Mouse (Mus musculus): Measurements from ENCODE around the gene Skida1.

The Skida1 gene

DNA sequence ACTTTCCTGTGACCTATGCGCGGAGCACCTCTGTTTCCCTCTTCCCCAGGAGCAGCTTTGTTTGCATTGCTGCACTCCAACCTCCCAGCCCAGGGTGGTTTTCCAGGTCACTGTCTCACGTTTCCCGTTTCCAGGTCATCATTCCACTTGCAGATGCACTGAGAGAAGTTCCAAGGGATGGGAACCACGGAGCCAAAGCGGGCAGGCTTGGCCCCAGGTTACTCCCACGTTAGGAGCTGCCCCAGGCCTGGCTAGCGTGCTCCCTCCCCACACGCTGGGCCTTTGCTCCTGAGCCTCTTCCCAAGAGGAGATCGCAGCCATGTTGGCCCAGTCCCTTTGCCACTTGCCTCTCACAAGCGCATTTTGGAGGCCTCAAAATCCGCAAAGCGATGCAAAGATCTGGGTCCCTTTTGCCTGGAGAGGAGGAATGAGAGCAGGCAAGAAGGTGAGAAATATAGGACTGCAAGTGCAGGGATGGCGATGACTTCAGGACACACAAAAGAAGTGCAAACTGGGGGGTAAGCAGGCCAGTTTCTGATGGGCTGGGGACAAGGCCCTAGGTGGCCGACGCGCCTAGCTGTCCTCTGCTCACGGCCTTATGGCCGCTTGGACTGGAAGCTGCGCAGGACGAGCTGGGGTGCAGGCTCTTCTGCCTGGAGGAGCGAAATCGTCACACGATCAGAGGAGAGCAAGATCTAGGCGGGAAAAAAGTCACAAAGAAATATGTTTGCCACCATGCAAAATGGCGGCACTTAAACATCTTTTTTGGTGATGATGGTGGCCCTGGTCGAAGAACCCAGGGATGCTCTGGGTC is 8.3 kb downstream of the Skida1 start:
- no peak for DNase-seq (ENCODE audit: extremely low read depth, insufficient read length, low spot score)

DNA sequence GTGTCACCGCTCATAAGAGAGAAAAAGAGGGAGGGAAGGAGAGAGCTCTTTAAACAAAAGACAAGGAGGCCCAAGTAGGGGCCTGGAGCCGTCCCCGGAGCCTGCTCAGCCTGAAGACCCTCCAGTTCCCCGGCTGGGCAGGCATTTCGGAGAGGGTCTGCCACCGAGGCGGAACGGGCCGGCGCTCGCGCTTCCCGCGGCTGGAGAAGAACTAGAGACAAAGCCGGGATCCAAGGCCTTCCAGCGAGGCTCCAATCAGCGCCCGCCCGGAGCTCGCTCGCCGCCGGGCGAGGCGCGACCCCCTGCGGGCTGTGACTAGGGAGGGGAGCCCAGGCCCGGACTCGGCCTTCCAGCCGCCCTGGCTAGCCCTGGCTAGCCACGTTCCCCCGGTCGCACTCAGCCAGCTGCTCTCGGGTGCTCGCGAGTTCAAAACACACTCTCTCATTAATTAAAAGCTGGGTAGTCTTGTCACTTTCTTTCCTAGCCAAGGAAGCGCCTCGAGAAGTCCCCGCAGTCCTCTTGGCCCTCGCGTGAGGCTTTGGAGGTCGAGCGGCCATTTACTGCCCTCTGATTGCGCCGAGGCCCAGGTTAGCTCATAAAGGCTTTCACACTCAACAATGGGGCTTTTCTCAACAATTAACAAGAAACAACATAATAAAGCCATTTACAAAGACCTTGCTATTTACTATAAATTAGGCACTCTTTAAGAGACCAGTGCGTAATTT is 9.1 kb downstream of the Skida1 start:
- no peak for DNase-seq (ENCODE audit: extremely low read depth, insufficient read length, low spot score)

DNA sequence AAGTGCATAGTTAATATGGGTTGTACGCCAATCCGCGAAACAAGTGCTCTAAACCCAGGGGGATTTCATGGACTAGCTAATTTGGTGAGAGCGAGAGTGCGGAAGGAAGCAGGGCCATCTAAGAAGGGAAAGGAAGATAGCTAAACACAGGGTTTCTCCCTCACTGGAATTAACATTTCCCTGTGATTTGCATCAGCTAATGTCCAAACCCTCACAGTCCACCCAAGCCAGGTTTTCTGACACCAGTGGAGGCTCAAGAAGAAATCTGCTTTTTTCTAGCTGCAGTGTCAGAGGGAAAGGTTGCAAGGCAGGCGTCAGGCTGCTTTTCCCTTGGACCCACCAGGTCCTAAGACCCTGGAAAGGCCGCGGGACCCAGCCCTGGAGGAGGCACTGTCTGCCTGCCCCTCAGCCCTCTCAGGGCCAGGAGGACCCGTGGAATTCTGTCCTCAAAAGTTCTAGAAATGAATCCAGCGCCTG is 9.9 kb downstream of the Skida1 start:
- DNase-seq (ENCODE audit: extremely low read depth, insufficient read length, low spot score): no peak

DNA sequence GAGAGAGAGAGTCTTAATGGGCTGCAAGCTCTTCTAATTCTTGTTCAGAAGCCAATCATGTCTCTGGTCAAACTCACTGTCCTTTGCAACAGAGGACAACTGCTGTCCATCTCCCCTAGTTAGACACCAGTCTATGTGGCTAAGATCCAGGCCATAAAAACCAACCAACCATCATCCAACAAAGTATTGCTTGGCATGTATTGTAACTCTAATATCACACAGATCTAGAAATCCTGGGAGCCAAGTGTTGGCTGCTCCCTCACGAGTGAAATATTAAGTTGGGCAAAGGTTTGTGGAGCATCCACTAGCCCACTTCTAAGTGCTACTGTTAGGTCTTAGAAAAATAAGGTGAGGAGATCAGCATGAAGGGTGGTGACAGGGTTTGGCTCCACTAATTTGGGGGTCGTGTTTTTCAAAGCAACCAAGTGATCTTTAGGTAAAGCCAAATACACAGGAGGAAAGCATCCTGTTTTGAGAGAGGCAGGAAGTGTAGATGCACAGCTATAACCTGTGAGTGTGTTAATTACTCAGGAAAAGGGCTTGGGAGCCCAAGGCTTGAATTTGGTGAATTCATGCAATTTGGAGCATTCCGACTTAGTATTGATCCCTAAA is 10.6 kb downstream of the Skida1 start:
- no peak for DNase-seq (ENCODE audit: extremely low read depth, insufficient read length, low spot score)

DNA sequence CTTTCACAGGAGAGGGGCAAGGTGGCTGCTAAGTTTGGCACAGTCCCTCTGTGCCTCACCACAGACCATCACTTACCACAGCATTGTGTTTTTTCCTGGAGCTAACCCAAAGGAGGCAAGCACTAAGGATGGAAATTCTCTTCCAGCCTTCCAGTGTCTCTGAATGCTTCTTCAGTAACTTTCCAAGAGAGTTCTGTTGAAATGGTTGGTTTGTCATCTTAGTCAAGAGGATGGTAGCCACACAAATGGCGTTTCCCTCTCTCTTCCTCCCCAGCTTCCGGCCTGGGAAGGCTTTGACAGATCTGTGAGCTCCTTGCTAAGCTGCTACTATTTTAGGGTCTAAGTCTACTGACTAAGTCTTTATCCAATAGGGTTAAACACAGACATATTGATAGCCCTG is 11.4 kb downstream of the Skida1 start, which contains the start of gene A930004D18Rik:
A930004D18Rik (minus strand) TSS at position 247 of the 400 bp plus-strand sequence.
- no peak for DNase-seq (ENCODE audit: extremely low read depth, insufficient read length, low spot score)

DNA sequence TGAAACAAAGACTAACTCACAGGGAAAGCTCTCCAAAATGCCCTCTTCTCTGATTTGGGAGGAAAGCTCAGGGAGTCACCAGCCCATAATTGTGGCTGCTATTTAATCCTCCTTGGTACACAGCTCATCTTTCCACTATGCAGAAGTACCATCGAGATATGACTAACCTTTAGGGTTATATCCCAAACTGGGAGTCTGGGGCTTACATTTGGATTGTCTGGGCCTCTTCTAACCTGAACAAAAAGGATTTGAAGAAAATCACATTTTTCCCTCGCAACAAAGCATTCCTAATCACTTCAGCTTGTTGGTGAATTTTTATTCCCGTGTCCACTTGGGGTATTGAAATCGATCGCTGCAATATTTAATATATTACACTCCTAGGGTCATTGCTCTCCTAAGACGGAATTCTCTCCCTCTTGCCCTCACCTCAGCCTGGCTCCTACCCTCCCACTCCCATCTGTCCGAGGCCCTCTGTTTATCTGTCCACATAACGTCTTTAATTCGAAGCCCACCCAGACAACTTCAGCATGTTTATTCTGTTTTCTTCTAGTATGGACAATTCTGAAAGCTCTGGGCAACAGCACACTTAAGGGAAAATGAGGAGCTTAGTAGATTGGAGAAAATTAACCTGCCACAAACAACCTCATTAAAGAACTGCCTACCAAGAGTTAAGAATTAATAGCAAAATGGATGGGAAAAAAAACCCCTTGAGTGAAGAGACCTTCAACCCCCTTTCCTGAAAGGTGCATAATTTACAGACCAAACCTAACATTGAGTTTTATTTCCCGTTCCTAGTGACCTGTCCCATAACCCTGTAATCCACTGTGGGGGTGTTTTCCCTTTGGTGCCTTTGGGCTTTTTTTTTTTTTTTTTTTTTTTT is 14.2 kb downstream of the Skida1 start:
- no peak for DNase-seq (ENCODE audit: extremely low read depth, insufficient read length, low spot score)

DNA sequence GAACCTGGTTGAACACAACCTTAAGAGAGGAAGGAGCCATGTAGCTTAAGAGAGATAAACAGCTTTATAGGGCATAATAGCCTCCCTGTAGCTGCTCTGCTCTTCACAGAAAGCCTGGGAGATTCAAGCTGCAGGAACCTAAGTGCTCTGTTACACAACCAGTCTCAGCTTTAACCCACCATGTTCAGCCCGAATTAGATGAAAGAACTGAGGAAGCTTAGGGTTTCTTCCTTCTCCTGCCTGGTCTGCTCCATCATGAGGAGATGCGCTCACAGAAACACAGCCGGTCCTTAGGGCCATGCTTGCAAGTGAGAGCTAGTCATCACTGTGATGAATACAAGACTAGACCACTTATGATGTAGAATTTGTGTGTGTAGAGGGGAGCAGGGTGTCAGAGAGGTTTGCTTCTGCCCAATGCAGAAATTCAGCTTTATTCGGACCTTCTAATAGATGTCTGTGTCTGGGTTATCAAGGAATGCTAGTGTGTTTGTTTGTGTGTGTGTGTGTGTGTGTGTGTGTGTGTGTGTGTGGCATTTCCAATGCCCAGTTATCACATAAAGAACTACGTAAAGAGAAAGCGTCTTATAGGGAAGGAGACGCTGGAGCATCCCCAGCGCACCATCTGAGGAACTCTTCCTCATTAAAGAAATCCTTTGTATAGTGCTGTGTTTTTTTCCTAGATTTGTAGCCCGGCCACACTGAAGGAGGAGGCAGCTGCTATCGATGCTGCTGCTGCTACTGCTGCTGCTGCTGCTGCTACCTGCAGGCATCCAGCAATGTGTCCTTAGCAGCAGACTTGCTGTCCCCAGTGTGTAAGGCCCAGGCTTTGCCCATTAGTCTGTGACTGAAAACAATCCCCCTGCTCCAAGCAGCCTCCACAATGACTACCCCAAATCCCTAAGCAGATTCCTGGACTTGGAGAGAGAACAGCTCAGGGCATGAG is 15.4 kb downstream of the Skida1 start:
- no peak for DNase-seq (ENCODE audit: extremely low read depth, insufficient read length, low spot score)

DNA sequence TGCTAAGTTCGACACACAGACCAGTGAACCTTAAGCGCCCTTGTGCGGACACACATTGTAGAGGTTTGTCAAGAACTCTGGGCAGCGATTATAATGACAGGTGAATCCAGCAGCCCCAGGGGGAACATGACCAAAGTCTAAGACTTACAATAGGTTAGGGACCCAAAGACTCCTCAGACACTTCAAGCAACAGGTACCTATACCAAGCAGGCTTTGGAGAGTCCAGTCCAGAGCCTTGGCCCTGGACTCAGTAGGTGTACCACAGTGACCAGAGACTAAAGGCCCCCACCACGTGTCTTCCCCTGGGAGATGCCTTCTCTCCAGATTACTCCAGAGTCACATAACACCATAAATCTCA is 16.3 kb downstream of the Skida1 start:
- no peak for DNase-seq (ENCODE audit: extremely low read depth, insufficient read length, low spot score)

DNA sequence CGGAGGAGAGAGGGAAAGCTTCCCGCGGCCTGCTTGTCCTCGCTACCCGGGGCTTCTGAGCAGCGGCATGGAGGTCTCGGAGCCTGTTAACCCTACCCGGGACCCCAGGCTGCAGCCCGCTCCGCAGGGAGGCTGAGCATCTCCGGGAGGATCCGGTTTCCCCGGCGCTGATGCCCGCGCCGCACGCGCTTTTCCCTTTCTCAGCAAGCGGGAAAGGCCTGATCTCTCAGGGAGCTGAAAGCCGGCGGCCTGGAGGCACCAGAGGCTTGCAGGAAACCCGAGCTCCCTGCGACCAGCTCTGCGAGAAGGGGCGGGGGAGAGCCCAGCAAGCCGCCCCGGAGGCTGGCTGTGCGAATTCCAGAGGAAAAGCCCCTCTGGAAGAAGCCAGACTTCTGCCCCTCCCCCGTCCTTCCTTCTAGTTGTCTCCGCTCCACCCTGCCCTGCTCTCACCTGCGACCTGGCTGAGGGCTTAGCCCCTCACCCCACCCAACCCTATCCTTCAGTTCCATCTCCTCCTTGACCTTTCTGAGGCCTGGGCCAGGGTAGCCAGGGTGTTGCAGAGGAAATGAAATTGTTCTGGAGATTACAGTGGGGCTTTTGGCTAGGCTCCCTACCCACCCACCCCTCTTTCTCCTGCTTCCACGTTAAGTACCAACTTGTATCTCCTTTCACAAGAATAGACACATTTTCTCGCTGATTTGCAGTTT is 16.9 kb downstream of the Skida1 start:
- DNase-seq (ENCODE audit: extremely low read depth, insufficient read length, low spot score): no peak

DNA sequence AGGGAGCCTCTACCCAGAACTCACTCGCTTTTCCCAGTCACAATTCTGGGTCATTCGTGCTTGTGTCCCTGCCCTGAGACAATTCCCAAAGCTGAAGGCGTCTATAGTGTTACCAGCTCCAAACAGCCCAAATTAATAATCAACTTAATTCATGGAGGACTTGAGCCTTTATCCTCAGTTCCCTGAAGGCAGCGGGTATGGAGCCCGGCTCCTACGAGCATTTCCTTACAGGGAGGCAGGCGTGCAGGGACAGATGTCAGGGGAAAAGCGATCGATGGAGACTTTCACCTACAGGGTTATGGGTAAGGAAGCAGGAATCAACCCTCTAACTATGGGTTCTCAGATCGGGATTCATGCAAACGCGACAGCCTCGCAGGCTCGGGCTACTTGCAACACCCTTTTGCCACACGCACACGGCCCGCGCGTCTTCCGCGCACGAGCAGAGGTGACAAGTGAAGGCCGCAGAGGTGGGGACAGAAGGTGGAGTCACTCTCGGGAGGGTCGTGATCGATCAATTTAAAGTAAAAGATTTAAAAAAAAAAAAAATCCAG is 17.5 kb downstream of the Skida1 start:
- DNase-seq (ENCODE audit: extremely low read depth, insufficient read length, low spot score): no peak

DNA sequence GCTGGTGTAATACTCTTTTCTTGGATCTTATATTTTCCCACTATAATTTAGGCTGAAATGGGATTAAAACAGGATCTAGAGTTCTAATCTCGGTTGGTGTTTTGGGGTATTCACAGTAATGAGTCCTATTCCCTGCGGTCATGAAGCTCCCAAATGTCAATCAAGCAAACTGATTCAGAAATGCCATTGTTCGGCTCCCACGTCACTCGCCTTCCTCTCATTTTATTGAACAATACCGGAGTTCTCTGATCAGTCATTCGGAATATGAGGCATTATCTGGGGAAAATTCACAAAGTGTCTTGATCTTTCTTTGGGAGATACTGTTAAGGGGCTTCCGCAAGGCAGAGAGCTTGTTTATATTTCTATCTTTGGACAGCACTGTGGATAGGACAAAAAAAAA is 18.3 kb downstream of the Skida1 start:
- DNase-seq (ENCODE audit: extremely low read depth, insufficient read length, low spot score): no peak

DNA sequence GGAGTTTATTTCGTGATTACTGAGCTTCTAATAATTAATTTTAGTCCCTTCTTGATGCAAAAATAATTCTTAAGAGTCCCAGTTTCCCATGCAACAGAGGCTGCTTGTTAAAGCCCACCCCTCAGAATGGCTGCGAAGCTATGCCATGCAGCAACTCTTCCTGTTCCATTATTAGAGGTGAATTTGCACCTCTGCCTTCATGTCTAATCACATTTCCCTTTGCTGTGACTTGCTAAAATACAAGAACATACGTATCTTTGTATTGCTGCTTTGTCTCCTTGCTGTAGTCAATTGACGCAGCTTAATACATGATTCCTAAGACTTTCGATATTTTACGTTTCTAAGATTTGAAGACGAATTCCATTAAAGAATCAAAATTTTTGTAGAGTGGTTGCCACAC is 19.2 kb downstream of the Skida1 start:
- DNase-seq (ENCODE audit: extremely low read depth, insufficient read length, low spot score): no peak

DNA sequence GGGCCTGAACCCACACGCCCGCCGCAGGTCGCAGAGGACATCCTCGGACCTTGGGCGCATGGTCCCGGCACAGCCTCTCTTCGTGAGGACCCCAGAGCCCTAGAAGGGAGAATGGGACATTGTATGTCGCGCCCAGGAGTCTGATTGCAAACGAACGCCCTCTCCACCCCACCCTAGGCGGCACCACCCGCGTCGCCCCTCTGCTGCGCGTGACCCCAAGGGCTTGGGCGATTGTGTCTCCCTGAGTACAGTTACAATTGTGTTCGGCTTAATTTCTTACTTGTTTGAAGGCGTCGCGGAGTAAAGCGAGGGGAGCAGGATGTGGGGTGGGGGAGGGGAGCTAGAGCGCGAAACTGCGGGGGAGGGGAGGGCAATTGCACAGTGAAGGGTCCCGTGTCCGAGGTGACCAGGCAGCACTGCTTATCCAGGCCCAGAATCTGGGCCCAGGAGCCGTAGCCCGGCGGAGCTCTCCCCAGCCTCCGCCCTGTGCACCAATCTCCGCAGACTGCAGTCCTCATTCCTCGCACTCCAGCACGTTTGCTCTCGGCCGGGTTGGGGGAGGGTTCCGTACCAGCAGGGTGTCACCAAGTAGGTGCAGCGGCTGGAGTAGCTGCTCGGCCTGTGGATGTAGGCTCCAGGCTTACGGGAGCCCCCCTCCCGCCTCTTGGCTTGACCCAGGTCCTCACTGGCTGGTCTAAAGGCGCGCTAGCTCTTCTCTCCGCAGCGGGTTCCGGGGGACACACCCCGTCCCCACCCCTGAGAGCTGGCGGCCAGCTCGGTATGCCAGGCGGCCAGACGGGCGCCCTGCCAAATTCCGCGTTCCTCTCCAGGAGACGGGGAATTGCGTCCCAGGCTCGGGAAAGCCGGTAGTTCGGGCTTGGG is 20.5 kb downstream of the Skida1 start:
- DNase-seq (ENCODE audit: extremely low read depth, insufficient read length, low spot score): peak; percentile 96

DNA sequence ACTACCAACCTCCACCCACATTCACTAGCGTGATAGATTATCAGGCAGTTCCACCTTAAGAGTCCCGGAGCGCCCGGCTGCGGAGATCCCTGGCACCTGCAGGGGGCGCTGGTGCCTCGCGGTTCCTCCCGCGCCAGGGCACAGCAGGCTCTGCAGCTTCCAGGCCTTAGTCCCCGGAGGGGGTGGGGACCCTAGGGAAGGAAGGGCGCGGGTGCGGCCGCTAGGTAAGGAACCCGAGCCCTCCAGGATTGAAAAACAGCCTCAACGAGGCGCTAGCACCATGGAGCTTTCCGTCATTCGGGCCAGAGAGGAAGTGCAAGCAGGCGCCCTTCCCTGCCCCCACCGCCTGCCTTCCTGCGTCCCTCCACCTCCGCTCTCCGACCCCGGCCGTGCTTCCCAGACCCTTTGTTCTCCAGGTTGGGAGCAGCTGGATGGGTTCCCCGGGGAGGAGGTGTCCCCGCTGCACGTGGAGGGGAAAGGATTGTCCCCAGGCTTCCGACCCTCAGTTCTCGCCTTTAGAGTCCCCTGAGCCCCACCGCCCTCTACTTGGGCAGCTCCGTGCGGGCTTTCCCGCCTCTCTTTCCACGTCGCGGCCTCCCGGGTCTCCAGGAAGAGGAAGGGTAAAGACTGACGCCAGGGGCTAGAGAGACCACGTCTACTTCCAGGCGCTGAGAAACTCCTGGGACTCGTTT is 21.3 kb downstream of the Skida1 start:
- peak; percentile 94 for DNase-seq (ENCODE audit: extremely low read depth, insufficient read length, low spot score)

DNA sequence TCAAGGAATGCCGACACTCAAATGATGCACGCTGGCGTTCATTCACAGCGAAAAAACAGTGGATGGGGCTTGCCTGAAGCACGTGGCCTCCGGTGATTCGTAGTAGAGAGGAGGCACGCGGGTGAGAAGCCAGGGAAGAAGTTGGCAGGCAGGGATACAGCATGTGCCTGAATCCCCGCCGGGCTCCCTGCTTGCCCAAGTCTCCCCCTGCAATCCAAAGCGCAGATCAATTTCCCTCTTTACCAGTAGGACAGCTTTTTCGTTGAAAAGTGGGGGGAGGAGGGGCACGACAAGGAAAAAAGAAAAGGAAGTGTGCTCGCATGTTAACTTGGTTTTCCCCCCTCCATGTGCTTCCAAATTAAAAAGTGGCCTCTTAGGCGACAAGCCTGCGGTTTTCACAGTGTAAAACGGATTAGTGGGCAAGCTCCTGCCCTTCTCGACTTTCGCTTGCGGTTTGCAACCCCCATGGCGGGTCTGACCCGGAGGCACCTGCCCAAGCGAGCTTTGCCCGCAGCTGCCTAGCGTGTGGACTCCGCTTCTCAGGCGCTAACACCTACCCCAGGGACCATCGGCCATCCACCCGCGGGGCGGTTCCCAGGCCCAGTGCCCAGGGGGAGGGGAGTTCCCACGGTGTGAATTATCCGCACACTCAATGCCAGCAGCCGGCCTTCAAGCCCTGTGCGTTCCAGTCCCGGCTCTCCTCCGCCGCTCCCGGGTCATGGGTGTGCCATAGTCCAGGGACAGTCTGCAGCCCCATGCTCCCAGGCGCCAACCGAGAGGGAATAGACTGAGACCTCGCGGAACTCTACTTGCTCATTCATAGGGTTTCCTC is 22.5 kb downstream of the Skida1 start:
- no peak for DNase-seq (ENCODE audit: extremely low read depth, insufficient read length, low spot score)

DNA sequence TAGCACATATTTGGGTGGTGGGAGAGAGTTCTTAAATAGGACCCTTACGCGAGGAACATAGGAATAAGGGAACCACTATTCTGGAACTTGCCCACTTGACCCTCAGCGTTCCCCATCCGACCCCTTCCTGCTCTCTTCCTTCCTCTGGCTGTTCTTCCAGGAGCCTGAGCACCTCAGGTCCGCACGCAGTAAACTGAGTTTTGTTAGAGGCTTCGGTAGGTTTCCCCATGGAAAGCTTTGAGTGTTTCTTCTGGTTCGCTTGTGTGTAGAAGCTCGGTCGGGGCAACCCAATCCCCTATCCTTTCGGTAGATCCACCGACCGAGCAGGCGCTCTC is 23.1 kb downstream of the Skida1 start:
- no peak for DNase-seq (ENCODE audit: extremely low read depth, insufficient read length, low spot score)
